Mouse (Mus musculus) lung, embryonic 15.5 days (tissue): ENCODE measurements at regions not wholly inside any gene's neighbourhood (a gene's known extent, or its start where the extent isn't known, plus 50 kb on each side); places are given as distances from the start of the nearest gene placed in this dataset.

Experiments
- ATAC-seq: fragments of 200-750 bp; cut with Nextera tagmentation; 2 replicates; pipeline ENCODE4 v1.8.0; 2017; ENCODE audit warnings: moderate number of reproducible peaks, borderline replicate concordance; ENCODE audit not compliant: low FRiP score, low TSS enrichment; ENCODE audit errors: extremely low read depth
- H3K27ac ChIP-seq: fragments of 300-500 bp; sonication (generic); 2 replicates; pipeline ENCODE4 v1.5.1; 2015; ENCODE audit warnings: moderate library complexity, mild to moderate bottlenecking, inconsistent platforms
- H3K27me3 ChIP-seq: fragments of 300-500 bp; sonication (generic); 2 replicates; pipeline ENCODE4 v1.6.1; 2015; ENCODE audit warnings: inconsistent platforms
- H3K36me3 ChIP-seq: fragments of 300-500 bp; sonication (generic); 2 replicates; pipeline ENCODE4 v1.6.1; 2015; ENCODE audit warnings: inconsistent platforms
- H3K4me1 ChIP-seq: fragments of 300-500 bp; sonication (generic); 2 replicates; pipeline ENCODE4 v1.6.1; 2015; ENCODE audit warnings: inconsistent platforms
- H3K4me2 ChIP-seq: fragments of 300-500 bp; sonication (generic); 2 replicates; pipeline ENCODE4 v1.6.1; 2015; ENCODE audit warnings: inconsistent platforms, mild to moderate bottlenecking, moderate library complexity
- H3K4me3 ChIP-seq: fragments of 300-500 bp; sonication (generic); 2 replicates; pipeline ENCODE4 v1.5.1; 2015; ENCODE audit warnings: mild to moderate bottlenecking, inconsistent platforms
- H3K9ac ChIP-seq: fragments of 300-500 bp; sonication (generic); 2 replicates; pipeline ENCODE4 v1.6.1; 2015; ENCODE audit warnings: inconsistent platforms
- H3K9me3 ChIP-seq: fragments of 300-500 bp; sonication (generic); 2 replicates; pipeline ENCODE4 v1.6.1; 2016; ENCODE audit warnings: inconsistent platforms
- WGBS: fragments of 180-500 bp; shearing (Covaris S2); methylation state at CpG from one replicate; pipeline ENCODE4 v1.1.7; 2015; 5-methylcytosine and 5-hydroxymethylcytosine counted together

DNA sequence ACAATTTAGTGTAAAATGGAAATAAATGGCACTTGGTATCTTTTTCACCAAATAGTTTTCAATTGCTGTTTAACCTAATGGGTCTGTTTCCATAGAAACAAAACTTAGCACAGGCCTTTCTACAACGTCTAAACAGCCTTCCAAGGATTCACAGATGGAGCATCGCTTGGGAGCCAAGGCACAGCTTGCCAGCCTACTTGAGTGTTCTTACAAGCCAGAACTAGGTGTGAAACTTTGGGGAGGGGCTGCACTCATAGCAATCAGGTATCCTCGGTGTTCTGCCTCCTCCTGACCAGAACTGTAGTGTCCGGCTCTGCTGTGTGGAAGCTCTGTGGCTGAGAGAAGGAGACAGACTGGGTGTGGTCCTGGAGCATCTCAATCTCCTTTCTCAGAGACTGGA is 99.1 kb upstream of the Far2 start:
- whole genome bisulfite sequencing = 77% methylated on average over 4 of the region's 4 CpGs
- Histone ChIP-seq H3K9me3 (no peaks in the 10 kb centered on the region), H3K4me2 (no peak overlapping the region), H3K4me1 (0 out of 2 replicates have a peak, but pooled peaks cover 9% of the 10 kb centered on the region), H3K27ac (no peak overlapping the region), H3K36me3 (no peaks in the 10 kb centered on the region), H3K4me3 (no peak overlapping the region), H3K27me3 (no peaks in the 10 kb centered on the region), H3K9ac (no peak overlapping the region)
- no peak for ATAC-seq

DNA sequence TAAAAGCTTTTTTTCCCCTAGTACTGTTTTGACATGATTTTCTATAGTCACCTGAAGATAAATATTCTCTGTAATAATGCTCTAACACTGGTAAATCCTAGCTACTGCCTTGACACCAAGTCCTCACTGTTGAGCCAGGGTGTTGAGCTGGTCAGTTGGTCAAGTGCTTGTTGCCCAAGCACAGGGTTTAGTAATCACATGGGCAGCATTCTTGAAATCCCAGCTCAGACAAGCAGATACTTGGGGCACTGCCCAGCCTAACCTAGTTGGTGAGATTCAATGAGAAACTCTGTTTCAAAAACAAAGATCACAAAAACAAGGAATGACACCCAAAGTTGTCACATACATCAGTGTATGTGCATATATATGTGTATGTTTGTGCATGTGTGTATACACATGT is 95.4 kb upstream of the Far2 start:
- Histone ChIP-seq H3K27ac (no peak overlapping the region), H3K9ac (no peak overlapping the region), H3K36me3 (no peaks in the 10 kb centered on the region), H3K4me2 (no peak overlapping the region), H3K4me3 (no peak overlapping the region), H3K9me3 (no peaks in the 10 kb centered on the region), H3K27me3 (no peaks in the 10 kb centered on the region), H3K4me1 (peaks cover 14% of the 10 kb centered on the region; the same call in 1 of the 2 replicates)
- no peak for ATAC-seq

- Histone ChIP-seq H3K27ac (no peak overlapping the region), H3K9me3 (no peaks in the 10 kb centered on the region), H3K27me3 (no peaks in the 10 kb centered on the region), H3K4me2 (no peak overlapping the region), H3K4me1 (peaks cover 14% of the 10 kb centered on the region; the same call in 1 of the 2 replicates), H3K36me3 (no peaks in the 10 kb centered on the region), H3K4me3 (no peak overlapping the region), H3K9ac (no peak overlapping the region)
- no peak for ATAC-seq
- WGBS = 22% methylated on average over 5 of the region's 5 CpGs
Measured at GRCm38 (mm10) chr6:147953058-147953679, 93.9 kb upstream of the Far2 start.

DNA sequence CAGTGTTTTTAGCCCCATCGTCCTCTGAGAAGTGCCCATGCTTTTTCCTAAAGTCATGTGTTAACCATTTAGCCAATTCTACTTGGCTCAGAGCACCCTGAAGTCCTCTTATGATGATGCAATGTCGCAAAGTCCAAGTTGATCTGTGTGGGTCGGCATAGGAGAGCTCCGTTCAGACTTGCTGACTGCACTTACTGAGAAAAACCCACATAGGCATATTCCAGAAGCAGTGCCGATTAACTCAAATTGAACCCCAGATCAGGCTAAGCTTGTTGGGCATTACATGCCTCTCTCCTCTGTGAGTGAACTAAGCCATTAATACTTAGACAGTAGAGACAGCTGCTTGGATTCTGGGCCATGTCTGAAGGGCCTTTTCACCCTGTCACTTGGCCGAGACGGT is 93.3 kb upstream of the Far2 start:
- WGBS = 74% methylated on average over 7 of the region's 7 CpGs
- no peaks in the 10 kb centered on the region for H3K36me3 ChIP-seq
- no peaks in the 10 kb centered on the region for H3K27me3 ChIP-seq
- H3K9ac ChIP-seq = no peak overlapping the region
- H3K4me3 ChIP-seq = no peak overlapping the region
- no peak for ATAC-seq
- no peaks in the 10 kb centered on the region for H3K9me3 ChIP-seq
- H3K27ac ChIP-seq = no peak overlapping the region
- H3K4me1 ChIP-seq = peaks cover 14% of the 10 kb centered on the region; the same call in 1 of the 2 replicates
- no peak overlapping the region for H3K4me2 ChIP-seq

- ATAC-seq = no peak
- no peaks in the 10 kb centered on the region for H3K36me3 ChIP-seq
- H3K27ac ChIP-seq = no peak overlapping the region
- no peaks in the 10 kb centered on the region for H3K27me3 ChIP-seq
- H3K4me3 ChIP-seq = no peak overlapping the region
- no peaks in the 10 kb centered on the region for H3K9me3 ChIP-seq
- H3K4me2 ChIP-seq = no peak overlapping the region
- no peak overlapping the region for H3K9ac ChIP-seq
- 84% methylated on average over 1 of the region's 1 CpGs for WGBS
- H3K4me1 ChIP-seq = peaks cover 14% of the 10 kb centered on the region; the same call in 1 of the 2 replicates
Measured at GRCm38 (mm10) chr6:147954253-147954652, 92.8 kb upstream of the Far2 start.

DNA sequence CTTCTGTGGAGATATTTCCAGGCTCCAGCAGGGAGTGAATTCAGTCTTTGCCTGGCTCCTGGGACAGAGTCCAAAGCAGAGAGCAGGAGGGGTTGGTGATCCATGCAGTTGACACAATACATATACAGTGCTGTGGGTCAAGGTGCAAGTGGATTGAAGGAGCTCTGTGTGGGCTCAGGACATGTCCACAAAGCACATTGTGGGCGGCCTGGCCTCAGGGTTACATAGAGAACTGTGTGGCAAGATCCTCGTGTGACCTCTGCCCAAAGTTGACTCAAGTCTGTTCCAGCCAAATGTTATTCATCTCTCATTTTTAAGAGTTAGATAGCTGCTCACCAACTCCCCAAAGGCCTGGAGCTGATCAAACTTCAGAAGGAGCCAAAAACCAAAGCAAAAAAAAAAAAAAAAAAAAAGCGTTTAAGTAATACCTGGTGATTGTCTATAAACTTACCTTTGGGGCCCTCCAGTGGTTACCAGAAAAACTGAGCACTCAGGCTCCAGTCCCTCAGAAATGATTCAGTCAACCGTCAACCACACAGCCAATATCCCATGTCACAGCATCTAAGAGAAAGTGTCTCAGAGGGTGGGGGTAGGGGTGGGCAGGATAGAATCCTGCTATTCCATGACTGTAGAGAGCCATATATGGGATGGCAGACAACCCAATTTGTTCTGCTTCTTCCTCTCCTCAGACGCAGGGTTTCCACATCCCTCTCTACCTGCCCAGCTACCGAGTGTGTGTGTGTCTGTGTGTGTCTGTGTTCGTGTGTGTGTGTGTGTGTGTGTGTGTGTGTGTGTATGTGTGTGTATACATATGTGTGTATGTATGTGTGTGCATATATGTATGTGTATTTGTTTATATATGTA is 91.9 kb upstream of the Far2 start:
- Histone ChIP-seq H3K4me1 (peaks cover 14% of the 10 kb centered on the region; the same call in 1 of the 2 replicates), H3K9me3 (no peaks in the 10 kb centered on the region), H3K9ac (no peak overlapping the region), H3K4me2 (no peak overlapping the region), H3K4me3 (no peak overlapping the region), H3K27ac (no peak overlapping the region), H3K27me3 (no peaks in the 10 kb centered on the region), H3K36me3 (no peaks in the 10 kb centered on the region)
- 51% methylated on average over 6 of the region's 7 CpGs for WGBS
- no peak for ATAC-seq

- H3K4me3 ChIP-seq = no peak overlapping the region
- WGBS = 75% methylated on average over 4 of the region's 4 CpGs
- H3K27me3 ChIP-seq = no peaks in the 10 kb centered on the region
- ATAC-seq = no peak
- no peaks in the 10 kb centered on the region for H3K4me1 ChIP-seq
- H3K9me3 ChIP-seq = no peaks in the 10 kb centered on the region
- no peak overlapping the region for H3K27ac ChIP-seq
- no peaks in the 10 kb centered on the region for H3K36me3 ChIP-seq
- no peak overlapping the region for H3K4me2 ChIP-seq
- no peak overlapping the region for H3K9ac ChIP-seq
Measured at GRCm38 (mm10) chr6:147964739-147965138, 82.3 kb upstream of the Far2 start.

GRCm38 (mm10) chr6:147970162-147970608 is 76.9 kb upstream of the Far2 start:
- Histone ChIP-seq H3K4me1 (no peaks in the 10 kb centered on the region), H3K27ac (no peak overlapping the region), H3K27me3 (no peaks in the 10 kb centered on the region), H3K9ac (no peak overlapping the region), H3K9me3 (no peaks in the 10 kb centered on the region), H3K4me3 (no peak overlapping the region), H3K4me2 (no peak overlapping the region), H3K36me3 (no peaks in the 10 kb centered on the region)
- 77% methylated on average over 2 of the region's 2 CpGs for WGBS
- no peak for ATAC-seq

GRCm38 (mm10) chr6:147972552-147972951 is 74.5 kb upstream of the Far2 start:
- Histone ChIP-seq H3K4me3 (no peak overlapping the region), H3K27ac (no peak overlapping the region), H3K27me3 (no peaks in the 10 kb centered on the region), H3K9ac (no peak overlapping the region), H3K4me1 (no peaks in the 10 kb centered on the region), H3K4me2 (no peak overlapping the region), H3K9me3 (no peaks in the 10 kb centered on the region), H3K36me3 (no peaks in the 10 kb centered on the region)
- WGBS = 27% methylated on average over 1 of the region's 1 CpGs
- ATAC-seq = no peak

DNA sequence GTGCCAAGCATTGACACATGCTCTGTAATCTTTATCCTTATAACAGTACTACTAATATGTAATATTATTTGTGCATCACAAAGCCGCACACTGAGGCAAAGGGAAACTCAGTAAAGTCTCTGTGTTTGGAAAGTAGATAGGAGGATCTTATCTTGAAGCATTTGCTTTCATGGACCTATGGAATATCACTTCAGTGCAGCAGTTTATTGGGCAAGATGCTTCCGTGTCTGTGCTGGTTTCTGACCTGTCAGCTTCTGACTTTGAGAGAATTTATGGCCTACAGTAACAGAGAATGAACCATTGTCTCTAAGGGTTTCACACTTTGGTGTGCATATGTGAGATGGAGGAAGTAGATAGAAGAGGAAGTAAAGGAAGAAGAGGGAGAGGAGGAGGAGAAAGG is 74.0 kb upstream of the Far2 start:
- H3K4me1 ChIP-seq = no peaks in the 10 kb centered on the region
- WGBS = 68% methylated on average over 2 of the region's 2 CpGs

GRCm38 (mm10) chr6:147975917-147976316 is 71.1 kb upstream of the Far2 start:
- Histone ChIP-seq H3K36me3 (no peaks in the 10 kb centered on the region), H3K9ac (no peak overlapping the region), H3K27me3 (no peaks in the 10 kb centered on the region), H3K27ac (no peak overlapping the region), H3K4me3 (no peak overlapping the region), H3K4me1 (no peaks in the 10 kb centered on the region), H3K4me2 (no peak overlapping the region), H3K9me3 (no peaks in the 10 kb centered on the region)
- ATAC-seq = no peak
- WGBS = 74% methylated on average over 1 of the region's 1 CpGs

More for the DNA sequence above, 74.0 kb upstream of the Far2 start:
- Histone ChIP-seq H3K27ac (no peak overlapping the region), H3K9ac (no peak overlapping the region), H3K27me3 (no peaks in the 10 kb centered on the region), H3K36me3 (no peaks in the 10 kb centered on the region), H3K4me2 (no peak overlapping the region), H3K4me3 (no peak overlapping the region), H3K9me3 (no peaks in the 10 kb centered on the region)
- no peak for ATAC-seq

GRCm38 (mm10) chr6:147989381-147989780 is 57.7 kb upstream of the Far2 start:
- no peak overlapping the region for H3K4me2 ChIP-seq
- WGBS = 68% methylated on average over 4 of the region's 4 CpGs
- no peak for ATAC-seq

More at GRCm38 (mm10) chr6:147989381-147989780, 57.7 kb upstream of the Far2 start:
- H3K36me3 ChIP-seq = no peaks in the 10 kb centered on the region
- no peaks in the 10 kb centered on the region for H3K9me3 ChIP-seq
- no peaks in the 10 kb centered on the region for H3K27me3 ChIP-seq
- H3K9ac ChIP-seq = no peak overlapping the region
- H3K4me1 ChIP-seq = no peaks in the 10 kb centered on the region
- no peak overlapping the region for H3K4me3 ChIP-seq
- no peak overlapping the region for H3K27ac ChIP-seq
